Mouse (Mus musculus) ES-E14 (cell line): ENCODE measurements around the gene Lrrc23.

ENCODE experiments used
- HCFC1 ChIP-seq: IDR thresholded peaks from 2 replicates; pipeline ENCODE4 v1.6.1; 2012; ENCODE audit warnings: low read length, inconsistent platforms, borderline replicate concordance; ENCODE audit not compliant: insufficient read depth
- MAFK ChIP-seq: IDR thresholded peaks from 2 replicates; pipeline ENCODE4 v1.6.1; 2014; ENCODE audit warnings: mild to moderate bottlenecking, low read depth, low read length, inconsistent platforms; ENCODE audit not compliant: insufficient read depth
- ZNF384 ChIP-seq: IDR thresholded peaks from 2 replicates; pipeline ENCODE4 v1.6.1; 2012; ENCODE audit warnings: low read depth, low read length, inconsistent platforms

- no peak for TF ChIP-seq ZNF384
- TF ChIP-seq MAFK = no peak
- no peak for TF ChIP-seq HCFC1
These were observed 10.3 kb downstream of the Lrrc23 start, which contains the start of gene Eno2 for GRCm38 (mm10) chr6:124769101-124769765.
